Mouse (Mus musculus) T-helper 2 cell (primary cell): ENCODE measurements around the gene Gm45062.
"Not testable (repeated sequence)": the region's sequence is repeated elsewhere in the genome, so short reads cannot be mapped to it uniquely, and the experiment has no call there.

Experiments
- in situ Hi-C: fragments of 300-600 bp; cut with MboI, MseI; formaldehyde crosslinking; loops from one replicate; pipeline ENCODE4 v1.15.1; 2025; ENCODE audit warnings: high pct_unique_total_duplicates

Gene Gm45062

DNA sequence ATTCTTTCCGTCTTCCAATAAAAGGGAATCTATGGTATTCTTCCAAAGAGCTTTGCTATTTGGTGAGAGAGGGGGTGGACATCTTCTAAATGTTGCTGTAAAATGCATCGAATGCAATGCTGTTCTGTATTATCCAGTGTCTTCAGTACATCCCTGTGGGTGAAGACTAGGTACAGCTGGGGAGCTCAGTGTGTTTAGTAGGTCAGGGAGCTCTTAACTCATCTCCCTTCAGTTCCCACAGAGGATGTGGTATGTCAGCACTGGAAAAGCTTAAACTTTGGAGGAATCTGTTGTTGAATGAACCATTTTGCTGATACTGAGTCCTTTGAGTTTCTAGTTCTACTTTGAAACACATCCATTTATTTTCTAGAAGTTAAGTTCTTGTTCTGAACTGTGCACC is 53.3 kb downstream of the Gm45062 start:
- in situ Hi-C loops, result no loop called here

DNA sequence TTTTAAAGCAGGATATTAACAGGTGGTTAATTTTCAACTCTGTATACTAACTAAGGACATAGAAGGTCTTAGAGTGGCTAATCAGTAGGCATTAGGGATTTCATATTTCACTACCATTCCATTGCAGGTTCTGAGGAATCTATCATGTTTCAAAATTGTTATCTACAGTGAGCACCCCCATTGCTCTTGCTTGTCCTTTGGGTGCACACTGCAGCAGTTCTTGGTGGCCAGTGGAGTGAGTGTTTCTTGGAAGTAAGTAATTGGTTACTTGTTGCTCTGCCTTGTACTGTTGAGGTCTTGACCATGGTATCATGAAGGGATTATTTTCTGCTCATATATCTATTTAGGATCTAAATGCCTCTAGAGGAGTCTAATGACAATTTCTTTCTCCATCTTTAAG is 57.0 kb downstream of the Gm45062 start:
- in situ Hi-C loops, result no loop called here

- in situ Hi-C loops, result no loop called here
Observed at GRCm38 (mm10) chr6:8319591-8319990, 60.3 kb downstream of the Gm45062 start.

DNA sequence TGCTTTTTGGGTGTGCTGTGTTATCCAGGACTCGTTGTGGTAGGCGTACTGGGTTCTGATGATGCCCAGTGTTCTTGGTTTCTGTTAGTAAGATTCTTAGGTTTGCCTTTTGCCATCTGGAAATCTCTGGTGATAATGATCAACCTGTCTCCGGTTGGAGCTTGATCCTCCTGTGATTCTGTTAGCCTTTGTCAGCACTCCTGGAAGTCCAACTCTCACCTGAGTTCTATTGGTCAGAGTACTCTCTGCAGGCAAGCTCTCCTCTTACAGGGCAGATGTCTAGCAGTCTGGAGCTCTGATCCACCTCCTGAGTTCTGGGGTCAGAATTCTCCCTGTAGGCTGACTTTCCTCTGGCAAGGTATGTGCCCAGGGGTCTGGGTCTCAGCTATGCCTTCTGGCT is 72.2 kb downstream of the Gm45062 start:
- in situ Hi-C loops, result not testable (repeated sequence)

DNA sequence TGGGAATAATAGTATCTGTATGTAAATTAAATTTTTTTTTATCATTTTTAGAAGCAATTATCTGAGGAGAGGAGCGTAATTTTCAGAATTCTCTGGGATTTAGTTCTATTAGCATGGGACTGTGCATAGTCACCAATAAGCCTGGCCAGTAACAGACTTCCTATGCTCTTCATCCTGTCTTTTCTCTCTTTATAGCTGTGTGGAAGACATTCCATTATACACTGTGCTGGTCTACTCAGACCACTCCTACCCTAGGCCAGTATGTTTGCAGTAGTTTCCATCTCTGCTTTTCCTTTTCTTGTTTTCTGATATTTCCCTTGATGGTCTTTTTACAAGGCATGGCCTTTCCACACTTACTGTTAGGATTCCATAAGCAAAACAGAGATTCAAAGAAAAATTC is 74.1 kb downstream of the Gm45062 start:
- in situ Hi-C loops, result no loop called here

GRCm38 (mm10) chr6:8336487-8337390 is 77.5 kb downstream of the Gm45062 start:
- in situ Hi-C loops, result no loop called here

DNA sequence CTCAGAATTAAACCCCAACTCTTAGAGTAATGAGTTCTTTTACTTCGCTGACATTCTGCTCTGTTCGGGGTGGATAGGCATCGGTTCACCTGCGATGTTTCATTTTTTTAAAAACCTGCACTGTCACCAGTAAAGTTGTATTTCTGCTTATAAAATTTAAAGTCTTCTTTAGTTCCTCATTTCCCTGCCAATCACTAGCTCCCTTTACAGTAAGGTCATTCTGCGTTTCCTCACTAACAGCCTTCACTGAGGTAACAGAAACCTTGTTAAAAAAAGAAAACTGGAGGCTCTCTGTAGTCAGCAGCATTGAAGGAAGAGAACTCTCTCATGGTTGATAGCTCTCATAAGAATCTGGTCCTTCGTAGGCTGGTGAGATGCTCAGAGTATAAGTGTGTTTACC is 80.2 kb downstream of the Gm45062 start:
- in situ Hi-C loops, result no loop called here

- in situ Hi-C loops, result no loop called here
Observed at GRCm38 (mm10) chr6:8343271-8343670, 84.0 kb downstream of the Gm45062 start.

- in situ Hi-C loops, result no loop called here
Observed at GRCm38 (mm10) chr6:8345219-8345856, 86.1 kb downstream of the Gm45062 start.

- in situ Hi-C loops, result no loop called here
Observed at GRCm38 (mm10) chr6:8347154-8347553, 87.9 kb downstream of the Gm45062 start.

DNA sequence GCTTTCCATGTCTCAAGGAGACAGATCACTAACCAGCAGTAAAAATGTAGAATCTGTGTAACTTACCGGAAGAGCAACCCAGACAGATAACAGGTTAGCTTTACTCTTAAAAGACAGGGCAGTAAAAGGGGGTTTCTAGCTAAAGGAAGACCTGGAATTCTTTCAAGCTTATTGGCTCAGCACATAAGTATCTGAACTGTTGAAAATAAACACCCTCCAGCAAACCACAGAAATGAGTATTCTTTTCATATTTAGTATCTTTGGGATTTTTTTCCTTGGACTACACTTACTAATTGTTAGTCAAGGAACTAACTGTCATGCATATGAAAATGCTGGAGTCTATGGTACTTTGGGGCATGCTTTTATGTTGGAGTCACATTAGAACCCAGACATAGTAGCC is 89.1 kb downstream of the Gm45062 start:
- in situ Hi-C loops, result no loop called here

- in situ Hi-C loops, result no loop called here
Observed at GRCm38 (mm10) chr6:8349060-8349670, 89.9 kb downstream of the Gm45062 start.

GRCm38 (mm10) chr6:8351507-8351906 is 92.3 kb downstream of the Gm45062 start:
- in situ Hi-C loops, result no loop called here

- in situ Hi-C loops, result no loop called here
Observed at GRCm38 (mm10) chr6:8352533-8353168, 93.4 kb downstream of the Gm45062 start.

- in situ Hi-C loops, result no loop called here
Observed at GRCm38 (mm10) chr6:8353461-8353860, 94.2 kb downstream of the Gm45062 start.

GRCm38 (mm10) chr6:8354846-8355245 is 95.6 kb downstream of the Gm45062 start:
- in situ Hi-C loops, result no loop called here

GRCm38 (mm10) chr6:8358232-8358631 is 99.0 kb downstream of the Gm45062 start:
- in situ Hi-C loops, result no loop called here

- in situ Hi-C loops, result no loop called here
Observed at GRCm38 (mm10) chr6:8358782-8359181, 99.5 kb downstream of the Gm45062 start.

GRCm38 (mm10) chr6:8360805-8361204 is 101.6 kb downstream of the Gm45062 start:
- in situ Hi-C loops, result no loop called here

DNA sequence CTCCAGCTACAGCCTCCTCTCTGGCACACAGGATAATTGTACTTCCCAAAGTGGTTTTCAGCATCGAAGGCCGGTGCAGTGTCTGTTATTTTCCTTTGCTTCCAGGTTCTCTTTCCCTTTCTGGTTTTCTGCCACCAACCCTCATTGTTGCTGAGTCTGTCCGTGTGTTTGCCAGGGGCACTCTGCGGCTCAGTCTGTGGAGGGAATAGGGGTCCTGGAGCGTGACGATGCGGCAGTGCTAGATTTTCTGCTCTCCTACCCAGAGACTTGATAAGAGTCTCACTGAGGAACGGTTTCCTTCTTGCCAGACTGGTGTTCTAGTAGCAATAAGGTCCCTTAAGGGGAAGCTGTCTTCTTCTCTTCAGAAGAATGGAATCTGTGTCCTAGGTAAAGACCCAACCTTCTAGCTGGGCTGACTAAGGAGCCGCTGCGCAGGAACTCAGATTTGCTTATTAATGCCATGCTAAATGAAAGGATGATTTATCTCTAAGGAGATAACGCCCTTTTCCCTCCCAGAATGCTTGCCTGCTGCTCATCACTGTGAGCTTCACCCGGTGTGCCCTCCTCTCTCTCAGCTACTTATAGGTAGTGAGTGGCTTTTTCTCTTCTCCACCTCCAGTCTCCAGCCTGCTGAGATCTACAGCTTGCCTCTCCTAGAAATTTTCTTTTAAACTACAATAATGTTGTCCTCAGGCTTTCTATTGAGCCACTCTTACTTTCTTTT is 104.9 kb downstream of the Gm45062 start:
- in situ Hi-C loops, result no loop called here

GRCm38 (mm10) chr6:8364757-8365150 is 105.5 kb downstream of the Gm45062 start:
- in situ Hi-C loops, result no loop called here

DNA sequence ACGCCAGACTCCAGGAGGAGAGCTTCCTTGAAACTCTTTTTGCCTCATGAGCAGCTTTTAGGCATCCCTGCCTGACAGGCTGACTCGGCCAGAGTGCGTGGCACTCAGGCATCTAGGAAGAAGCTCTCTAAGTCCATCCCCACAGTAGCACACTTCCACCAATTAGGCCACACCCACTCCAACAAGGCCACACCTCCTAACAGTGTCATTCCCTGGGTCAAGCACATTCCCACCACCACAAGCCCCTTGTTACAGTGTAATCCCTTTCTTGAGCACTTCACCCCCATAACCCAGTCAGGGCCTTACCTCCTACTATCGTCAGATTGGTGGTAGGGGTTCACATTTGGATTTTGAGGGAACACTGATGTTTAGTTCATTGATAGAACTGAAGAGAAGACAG is 108.4 kb downstream of the Gm45062 start:
- in situ Hi-C loops, result no loop called here
